ENCODE assay signal across 29 mouse cellular contexts in the genomic region with DNA sequence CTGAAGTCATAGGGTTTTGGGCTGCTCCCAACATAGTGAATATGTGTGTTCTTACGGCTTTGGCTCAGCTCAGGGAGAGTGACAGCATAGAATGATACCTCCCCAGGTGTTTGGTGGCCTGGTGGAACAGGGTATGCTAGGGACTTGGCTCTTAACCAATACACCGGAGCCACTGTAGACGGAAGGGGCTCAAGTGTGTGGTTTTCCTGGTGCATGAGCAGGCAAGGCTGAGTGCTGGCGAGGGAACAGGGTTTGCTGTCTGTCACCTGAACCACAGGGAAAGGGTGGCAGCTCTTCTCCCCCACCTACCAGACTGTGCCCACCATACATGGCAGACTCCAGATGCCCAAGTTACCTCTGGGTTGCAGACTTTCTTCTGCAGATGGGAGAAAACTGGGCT.
DNase-seq lines count a peak whose midpoint lies in the region; ATAC-seq and TF ChIP-seq lines count a peak whose summit lies in the region.
"Had no signal": no experiment of that assay in that cellular context is flagged by ENCODE, and none has a peak within 500 bp of the region (broad histone marks: within the 10 kb centered on the region; RNA-seq: fewer than 3 reads in every experiment).

No protein-coding gene starts in this region.

- H3K27ac ChIP-seq in embryonic facial prominence, embryonic 14.5 days (replicated peaks; ENCODE audit: low read depth, low read length), result no peak overlapping the region
- no peak overlapping the region for H3K27ac ChIP-seq in embryonic facial prominence, embryonic 10.5 days (replicated peaks)
- no peak overlapping the region for H3K27ac ChIP-seq in lung, postnatal 0 days (ENCODE audit: low read length)
- H3K27ac ChIP-seq: embryonic facial prominence, embryonic 12.5 days; embryonic facial prominence, embryonic 15.5 days; forebrain, embryonic 10.5 days; forebrain, embryonic 12.5 days had no signal

- WGBS in embryonic facial prominence, embryonic 14.5 days, result 80% methylated on average over 4 of the region's 4 CpGs
- 91% methylated on average over 4 of the region's 4 CpGs for WGBS in embryonic facial prominence, embryonic 10.5 days
- WGBS in lung, postnatal 0 days, result 58% methylated on average over 4 of the region's 4 CpGs

- ATAC-seq in embryonic facial prominence, embryonic 14.5 days (ENCODE audit: low read depth), result peak; percentile 24; the same call in 1 of the 2 replicates
- ATAC-seq in lung, postnatal 0 days, result peak; percentile 65
- ATAC-seq in common myeloid progenitor, adult 5-6 weeks (replicated peaks; ENCODE audit: low read depth, poor library complexity, severe bottlenecking), result 0 out of 2 replicates have a peak, but pooled peaks have one; percentile 25
- ATAC-seq: activated CD4-positive, CD25-positive, alpha-beta regulatory T cell, adult 4 months; CD4-positive, CD25-positive, alpha-beta regulatory T cell, adult 4 months; forebrain, embryonic 14.5 days; forebrain, embryonic 16.5 days; Patski had no signal

- no peak for TF ChIP-seq CTCF in lung, postnatal 0 days (IDR thresholded peaks at IDR 0.05)

- H3K27me3 ChIP-seq in embryonic facial prominence, embryonic 14.5 days (replicated peaks; ENCODE audit: control insufficient read depth, insufficient read depth, low read length), result no peaks in the 10 kb centered on the region
- H3K27me3 ChIP-seq in embryonic facial prominence, embryonic 10.5 days (replicated peaks; ENCODE audit: low read depth, poor library complexity, severe bottlenecking), result no peaks in the 10 kb centered on the region
- H3K27me3 ChIP-seq in lung, postnatal 0 days (replicated peaks; ENCODE audit: insufficient read depth, low read length), result no peaks in the 10 kb centered on the region
- H3K27me3 ChIP-seq: embryonic facial prominence, embryonic 12.5 days; embryonic facial prominence, embryonic 15.5 days; forebrain, embryonic 12.5 days; Patski had no signal

- no peak overlapping the region for H3K9ac ChIP-seq in embryonic facial prominence, embryonic 14.5 days (ENCODE audit: low read depth, low read length)
- H3K9ac ChIP-seq in lung, postnatal 0 days (replicated peaks; ENCODE audit: low read depth), result no peak overlapping the region
- H3K9ac ChIP-seq: embryonic facial prominence, embryonic 12.5 days; embryonic facial prominence, embryonic 15.5 days; forebrain, embryonic 12.5 days had no signal

- peak; percentile 12 for DNase-seq in embryonic facial prominence, embryonic 14.5 days (ENCODE audit: low spot score)
- no peak for DNase-seq in embryonic facial prominence, embryonic 10.5 days (ENCODE audit: low spot score)
- peak; percentile 38 for DNase-seq in lung, postnatal 0 days (ENCODE audit: low spot score)
- no peak for DNase-seq in lung, postnatal 10 days
- DNase-seq in lung, postnatal 36 days, result peak; percentile 28
- DNase-seq in layer of hippocampus, postnatal 36 days, result no peak
- DNase-seq in left cerebral cortex, postnatal 36 days (ENCODE audit: low spot score in 2 of 2), result no peak
- DNase-seq: adrenal gland, adult 8-10 months; adrenal gland, postnatal 14 days; adrenal gland, postnatal 36 days; B cell, adult 2 months; cerebellum, adult 11-12 months; cerebellum, adult 2 months; cerebellum, adult 9-10 months; cerebellum, postnatal 10 days; cerebellum, postnatal 25 days; embryo, embryonic 11 days had no signal

- no peak for TF ChIP-seq EP300 in lung, postnatal 0 days (IDR thresholded peaks at IDR 0.05)

- H3K36me3 ChIP-seq in embryonic facial prominence, embryonic 14.5 days (ENCODE audit: control insufficient read depth, insufficient read depth, low read length), result no peaks in the 10 kb centered on the region
- H3K36me3 ChIP-seq in embryonic facial prominence, embryonic 10.5 days (replicated peaks), result no peaks in the 10 kb centered on the region
- no peaks in the 10 kb centered on the region for H3K36me3 ChIP-seq in lung, postnatal 0 days (ENCODE audit: insufficient read depth, low read length)
- H3K36me3 ChIP-seq: embryonic facial prominence, embryonic 12.5 days; embryonic facial prominence, embryonic 15.5 days; forebrain, embryonic 10.5 days; forebrain, embryonic 12.5 days; G1E had no signal

- H3K4me2 ChIP-seq in embryonic facial prominence, embryonic 14.5 days (ENCODE audit: low read depth, low read length), result no peak overlapping the region
- H3K4me2 ChIP-seq in lung, postnatal 0 days (replicated peaks; ENCODE audit: low read depth, low read length), result no peak overlapping the region
- H3K4me2 ChIP-seq: embryonic facial prominence, embryonic 12.5 days; embryonic facial prominence, embryonic 15.5 days; forebrain, embryonic 12.5 days had no signal

- peaks cover 7% of the 10 kb centered on the region; the same call in 1 of the 2 replicates for H3K9me3 ChIP-seq in embryonic facial prominence, embryonic 14.5 days (ENCODE audit: control insufficient read depth, low read length)
- H3K9me3 ChIP-seq in embryonic facial prominence, embryonic 10.5 days, result no peaks in the 10 kb centered on the region
- H3K9me3 ChIP-seq in lung, postnatal 0 days (ENCODE audit: low read length), result no peaks in the 10 kb centered on the region
- H3K9me3 ChIP-seq: embryonic facial prominence, embryonic 12.5 days; embryonic facial prominence, embryonic 15.5 days; forebrain, embryonic 10.5 days; forebrain, embryonic 12.5 days had no signal

- no peak overlapping the region for H3K4me3 ChIP-seq in embryonic facial prominence, embryonic 14.5 days (ENCODE audit: low read depth, low read length)
- no peak overlapping the region for H3K4me3 ChIP-seq in embryonic facial prominence, embryonic 10.5 days
- H3K4me3 ChIP-seq in lung, postnatal 0 days (ENCODE audit: low read depth, low read length), result no peak overlapping the region
- H3K4me3 ChIP-seq: embryonic facial prominence, embryonic 12.5 days; embryonic facial prominence, embryonic 15.5 days; erythroblast, embryonic 14.5 days; forebrain, embryonic 10.5 days; forebrain, embryonic 12.5 days had no signal

- intact Hi-C loops in left cerebral cortex, postnatal 36 days (cut with DNase I), result no loop called here

- no peaks in the 10 kb centered on the region for H3K4me1 ChIP-seq in embryonic facial prominence, embryonic 14.5 days (ENCODE audit: control insufficient read depth, insufficient read depth, low read length)
- H3K4me1 ChIP-seq in embryonic facial prominence, embryonic 10.5 days, result no peaks in the 10 kb centered on the region
- no peaks in the 10 kb centered on the region for H3K4me1 ChIP-seq in lung, postnatal 0 days (ENCODE audit: insufficient read depth, low read depth, low read length)
- H3K4me1 ChIP-seq: embryonic facial prominence, embryonic 12.5 days; embryonic facial prominence, embryonic 15.5 days; forebrain, embryonic 10.5 days; forebrain, embryonic 12.5 days had no signal

Comparison
In these comparisons a context has a peak if more than half of its experiments do, and no peak if none do; other contexts are left out.
1. DNase-seq: peak in embryonic facial prominence, embryonic 14.5 days (single experiment), lung, postnatal 0 days (single experiment) and lung, postnatal 36 days (single experiment); none in embryonic facial prominence, embryonic 10.5 days (single experiment), lung, postnatal 10 days (single experiment), layer of hippocampus, postnatal 36 days (0 of 2) and left cerebral cortex, postnatal 36 days (0 of 2).
2. Peak in every context shown above with its lines, with median percentiles within 50 percentile points of each other: ATAC-seq.